Mouse (Mus musculus): ENCODE measurements at regions not wholly inside any gene's neighbourhood (a gene's known extent, or its start where the extent isn't known, plus 50 kb on each side); places are given as distances from the start of the nearest gene placed in this dataset.

DNA sequence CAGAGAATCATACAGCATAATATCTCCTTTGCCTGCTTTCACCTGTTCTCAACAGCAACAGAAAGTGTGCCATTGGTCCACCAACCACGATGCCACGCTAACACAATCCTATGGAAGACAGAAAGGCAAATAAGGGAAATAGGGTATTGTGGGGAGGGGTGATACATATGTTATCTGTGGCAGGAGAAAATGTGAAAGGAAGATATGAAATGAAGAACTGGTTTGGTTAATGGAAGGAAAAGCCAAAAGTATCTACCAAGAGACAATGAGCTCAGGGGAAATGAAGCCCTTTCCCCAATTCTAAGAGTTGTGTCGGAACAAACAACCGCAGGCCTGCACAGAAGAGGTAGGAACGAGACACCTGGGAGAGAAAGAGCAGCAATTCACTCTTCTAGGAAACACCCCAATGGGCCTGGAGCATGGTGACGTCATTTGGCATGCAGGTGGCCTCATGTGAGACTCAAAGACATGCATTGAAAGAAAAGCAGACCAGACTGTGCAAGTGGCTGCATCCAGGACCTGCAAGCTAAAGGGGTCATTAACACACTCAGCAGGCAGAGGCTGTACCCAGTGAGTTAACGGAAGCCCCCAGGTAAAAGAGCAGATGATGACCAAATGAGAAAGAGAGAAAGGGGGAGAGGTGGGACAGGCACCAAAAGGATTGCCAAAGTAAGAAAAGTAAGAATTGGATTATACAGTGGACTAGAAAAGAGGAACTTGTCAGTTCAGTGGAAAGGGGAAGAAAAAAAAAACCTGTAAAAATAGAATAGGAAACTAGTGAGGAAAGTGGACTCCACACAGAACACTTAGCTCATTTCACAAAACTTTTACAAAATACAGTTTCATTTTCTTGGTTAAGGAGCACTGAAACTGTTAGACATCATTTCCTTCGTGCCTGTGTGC lies 522.2 kb upstream of the Cited2 start:
- Histone ChIP-seq H3K4me3 (ENCODE audit: extremely low read depth, insufficient read depth, insufficient read length) (no peak overlapping the region), H3K27me3 (ENCODE audit: control insufficient read depth, insufficient read depth, low read length) (no peaks in the 10 kb centered on the region), H3K27ac (ENCODE audit: insufficient read depth, low read length) (peak overlapping the region; percentile 48; the same call in 1 of the 2 replicates), H3K36me3 (ENCODE audit: control insufficient read depth, insufficient read depth, low read length) (no peaks in the 10 kb centered on the region), H3K4me1 (ENCODE audit: control insufficient read depth, insufficient read depth, insufficient read length) (peaks cover 8% of the 10 kb centered on the region; the same call in 1 of the 2 replicates)
- 43% methylated on average over 8 of the region's 8 CpGs for WGBS
- peak in 1 of 2 experiments; percentile 13 for DNase-seq (ENCODE audit: low read depth in 1 of 2, low spot score in 2 of 2)
- TF ChIP-seq CTCF (IDR thresholded peaks at IDR 0.05; ENCODE audit: extremely low read depth, insufficient read depth, insufficient read length, insufficient replicate concordance): no peak
- TF ChIP-seq POLR2A (IDR thresholded peaks at IDR 0.05; ENCODE audit: low read depth, low read length): no peak

DNA sequence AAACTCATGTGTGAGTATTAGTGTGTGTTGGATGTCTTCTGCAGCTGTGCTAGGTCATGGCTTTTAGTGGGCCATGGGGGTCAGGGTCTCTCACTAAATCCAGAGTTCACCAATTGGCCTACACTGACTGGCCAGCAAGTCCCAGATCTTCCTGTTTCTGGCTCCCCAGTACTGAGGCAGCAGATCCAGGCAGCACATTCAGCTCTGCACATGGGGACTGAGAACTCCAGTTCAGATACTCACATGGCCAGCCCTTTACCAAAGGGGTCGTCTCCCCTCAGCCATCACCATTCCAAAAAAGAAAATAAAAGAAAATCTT lies 521.6 kb upstream of the Cited2 start:
- TF ChIP-seq CTCF (IDR thresholded peaks at IDR 0.05; ENCODE audit: extremely low read depth, insufficient read depth, insufficient read length, insufficient replicate concordance): no peak
- TF ChIP-seq POLR2A (IDR thresholded peaks at IDR 0.05; ENCODE audit: low read depth, low read length): no peak
- Histone ChIP-seq H3K27ac (ENCODE audit: insufficient read depth, low read length) (peak overlapping the region; percentile 48), H3K36me3 (ENCODE audit: control insufficient read depth, insufficient read depth, low read length) (no peaks in the 10 kb centered on the region), H3K4me1 (ENCODE audit: control insufficient read depth, insufficient read depth, insufficient read length) (peaks cover 8% of the 10 kb centered on the region; the same call in 1 of the 2 replicates), H3K27me3 (ENCODE audit: control insufficient read depth, insufficient read depth, low read length) (no peaks in the 10 kb centered on the region), H3K4me3 (ENCODE audit: extremely low read depth, insufficient read depth, insufficient read length) (no peak overlapping the region)
- DNase-seq (ENCODE audit: low read depth in 1 of 2, low spot score in 2 of 2): no peak
- 47% methylated on average over 1 of the region's 1 CpGs for WGBS

DNA sequence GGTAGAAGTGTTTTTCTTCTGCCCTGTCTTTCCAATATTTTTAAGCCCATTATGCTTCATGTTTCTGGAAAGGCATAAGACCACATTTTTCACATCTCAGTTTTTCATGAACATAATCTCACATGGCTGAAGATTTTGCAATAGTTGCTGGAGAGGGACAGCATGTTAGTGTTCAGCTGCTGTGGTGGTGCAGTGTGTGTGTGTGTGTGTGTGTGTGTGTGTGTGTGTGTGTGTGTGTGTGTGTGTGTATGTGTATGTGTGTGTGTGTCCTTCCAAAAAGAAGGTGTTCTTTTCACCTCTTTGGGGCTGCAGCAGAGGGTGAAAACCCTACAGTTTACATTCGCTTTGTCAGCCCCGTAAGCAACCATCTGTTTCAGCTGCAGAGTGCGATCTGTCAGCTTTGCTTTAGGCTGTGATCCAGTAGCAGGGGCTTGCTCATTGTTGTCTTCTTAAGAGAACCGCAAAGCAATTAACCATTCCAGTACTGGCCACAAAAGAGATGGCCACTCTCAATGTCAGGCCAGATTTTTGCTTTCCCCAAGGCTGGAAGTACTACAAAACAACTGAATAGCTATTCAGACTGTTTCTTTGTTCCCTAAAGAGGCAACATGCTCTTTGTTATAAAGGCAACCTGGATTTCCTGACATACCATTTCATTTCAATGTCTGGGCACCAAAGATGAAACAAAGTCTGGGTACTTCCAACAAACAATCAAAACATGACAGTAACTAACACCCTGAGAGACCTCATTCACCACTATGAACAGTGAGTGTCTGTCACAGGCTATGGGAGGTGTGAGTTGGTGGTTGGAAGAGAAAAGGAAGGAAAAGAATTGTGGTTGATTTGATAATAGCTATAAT lies 520.2 kb upstream of the Cited2 start:
- WGBS: 84% methylated on average over 4 of the region's 4 CpGs
- no peaks in the 10 kb centered on the region for H3K27me3 ChIP-seq (ENCODE audit: control insufficient read depth, insufficient read depth, low read length)
- TF ChIP-seq POLR2A (IDR thresholded peaks at IDR 0.05; ENCODE audit: low read depth, low read length): no peak
- TF ChIP-seq CTCF (IDR thresholded peaks at IDR 0.05; ENCODE audit: extremely low read depth, insufficient read depth, insufficient read length, insufficient replicate concordance): no peak
- peaks cover 8% of the 10 kb centered on the region; the same call in 1 of the 2 replicates for H3K4me1 ChIP-seq (ENCODE audit: control insufficient read depth, insufficient read depth, insufficient read length)
- H3K36me3 ChIP-seq (ENCODE audit: control insufficient read depth, insufficient read depth, low read length): no peaks in the 10 kb centered on the region
- no peak overlapping the region for H3K27ac ChIP-seq (ENCODE audit: insufficient read depth, low read length)
- DNase-seq (ENCODE audit: low read depth in 1 of 2, low spot score in 2 of 2): no peak
- H3K4me3 ChIP-seq (ENCODE audit: extremely low read depth, insufficient read depth, insufficient read length): no peak overlapping the region

DNA sequence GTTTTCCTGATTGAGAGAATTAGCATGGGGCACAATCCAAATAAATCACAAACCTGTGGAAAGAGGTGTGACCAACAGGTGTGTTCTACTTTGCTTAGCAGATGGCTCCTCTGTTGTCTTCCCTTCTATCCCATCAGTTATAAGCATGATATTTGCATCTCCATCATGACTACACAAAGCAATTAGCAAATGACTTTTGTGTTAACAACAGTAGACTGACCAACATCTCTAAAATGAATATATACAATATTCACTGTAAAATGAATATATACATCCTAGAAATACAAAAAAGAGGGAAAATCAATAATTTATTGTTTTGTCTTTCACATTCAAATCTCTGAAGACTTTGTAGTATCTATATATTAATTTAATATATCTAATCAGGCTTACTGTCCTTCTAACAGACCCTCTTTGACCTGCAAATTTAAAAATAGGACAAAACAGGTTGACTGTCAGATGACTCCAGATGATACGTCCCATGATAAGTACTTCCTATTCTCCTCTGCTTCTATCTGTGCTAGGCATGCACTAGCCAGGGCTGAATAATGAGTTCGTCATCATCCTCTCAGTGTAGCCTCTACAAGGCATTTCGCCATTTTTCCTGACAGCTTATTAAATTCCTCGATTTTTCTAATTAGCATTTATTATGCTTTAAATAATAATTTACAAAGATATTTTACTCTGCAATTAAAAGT lies 519.5 kb upstream of the Cited2 start:
- Histone ChIP-seq H3K36me3 (ENCODE audit: control insufficient read depth, insufficient read depth, low read length) (no peaks in the 10 kb centered on the region), H3K4me1 (ENCODE audit: control insufficient read depth, insufficient read depth, insufficient read length) (peaks cover 8% of the 10 kb centered on the region; the same call in 1 of the 2 replicates), H3K27ac (ENCODE audit: insufficient read depth, low read length) (no peak overlapping the region), H3K27me3 (ENCODE audit: control insufficient read depth, insufficient read depth, low read length) (no peaks in the 10 kb centered on the region), H3K4me3 (ENCODE audit: extremely low read depth, insufficient read depth, insufficient read length) (no peak overlapping the region)
- WGBS: 90% methylated on average over 4 of the region's 4 CpGs
- TF ChIP-seq CTCF (IDR thresholded peaks at IDR 0.05; ENCODE audit: extremely low read depth, insufficient read depth, insufficient read length, insufficient replicate concordance) (no peak), POLR2A (IDR thresholded peaks at IDR 0.05; ENCODE audit: low read depth, low read length) (no peak)
- DNase-seq (ENCODE audit: low read depth in 1 of 2, low spot score in 2 of 2): no peak

DNA sequence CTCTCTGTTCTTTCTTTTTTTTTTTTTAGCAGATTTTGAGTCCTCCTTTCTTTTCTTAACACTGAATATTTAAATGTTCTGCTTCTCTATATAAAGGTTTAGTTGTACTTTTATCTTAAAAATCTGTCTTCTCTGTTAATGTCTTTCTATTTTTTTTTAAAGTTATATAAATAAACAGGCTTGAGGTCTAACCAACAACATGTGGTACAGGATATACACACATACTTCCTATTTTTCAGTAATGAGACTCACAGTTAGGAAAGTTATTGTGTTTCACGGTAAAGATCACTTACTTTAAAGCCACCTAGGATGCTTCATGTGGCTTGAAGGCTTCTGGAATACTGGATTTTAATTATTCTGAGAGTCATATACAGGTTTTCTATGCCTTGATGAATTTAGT lies 518.9 kb upstream of the Cited2 start:
- WGBS: 9% methylated on average over 1 of the region's 1 CpGs
- Histone ChIP-seq H3K36me3 (ENCODE audit: control insufficient read depth, insufficient read depth, low read length) (no peaks in the 10 kb centered on the region), H3K27me3 (ENCODE audit: control insufficient read depth, insufficient read depth, low read length) (no peaks in the 10 kb centered on the region), H3K4me1 (ENCODE audit: control insufficient read depth, insufficient read depth, insufficient read length) (peaks cover 8% of the 10 kb centered on the region; the same call in 1 of the 2 replicates), H3K27ac (ENCODE audit: insufficient read depth, low read length) (no peak overlapping the region), H3K4me3 (ENCODE audit: extremely low read depth, insufficient read depth, insufficient read length) (no peak overlapping the region)
- TF ChIP-seq POLR2A (IDR thresholded peaks at IDR 0.05; ENCODE audit: low read depth, low read length): no peak
- TF ChIP-seq CTCF (IDR thresholded peaks at IDR 0.05; ENCODE audit: extremely low read depth, insufficient read depth, insufficient read length, insufficient replicate concordance): no peak
- no peak for DNase-seq (ENCODE audit: low read depth in 1 of 2, low spot score in 2 of 2)

DNA sequence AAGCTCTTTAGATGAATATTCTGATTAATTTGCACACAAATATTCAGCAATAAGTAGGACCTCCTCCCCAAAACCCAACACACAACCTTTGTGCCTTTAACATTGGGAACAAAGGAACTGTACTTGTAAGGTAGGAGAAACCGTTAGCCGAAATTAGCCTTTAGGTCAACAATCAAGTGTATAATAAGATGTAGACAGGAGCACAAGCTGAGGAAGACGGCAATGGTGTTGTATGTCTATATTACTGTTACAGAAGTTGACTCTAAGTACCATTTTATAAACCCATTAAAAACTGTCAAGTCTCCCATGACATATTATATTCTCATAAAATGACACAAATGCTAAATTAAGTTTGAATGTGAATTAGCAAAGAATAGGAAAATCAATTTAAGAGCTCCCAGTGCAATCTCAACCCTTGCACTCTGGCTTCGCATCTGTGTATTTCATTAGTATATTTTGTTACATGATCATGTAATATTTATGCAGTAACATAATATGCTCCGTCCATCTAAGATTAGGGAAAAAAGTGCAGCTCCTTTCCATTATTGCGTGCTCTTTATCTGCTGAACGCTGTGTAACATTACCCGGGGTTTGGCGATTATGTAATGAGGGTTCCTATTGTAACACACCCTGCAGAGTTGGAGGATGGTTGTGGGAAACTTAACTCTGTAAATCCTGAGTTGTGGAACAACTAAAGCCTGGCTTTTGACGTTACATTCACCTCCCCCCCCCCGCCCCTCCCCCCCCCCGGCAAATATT lies 510.3 kb upstream of the Cited2 start:
- no peak overlapping the region for H3K4me3 ChIP-seq (ENCODE audit: extremely low read depth, insufficient read depth, insufficient read length)
- no peak for TF ChIP-seq CTCF (IDR thresholded peaks at IDR 0.05; ENCODE audit: extremely low read depth, insufficient read depth, insufficient read length, insufficient replicate concordance)
- TF ChIP-seq POLR2A (IDR thresholded peaks at IDR 0.05; ENCODE audit: low read depth, low read length): no peak
- H3K27me3 ChIP-seq (ENCODE audit: control insufficient read depth, insufficient read depth, low read length): no peaks in the 10 kb centered on the region
- H3K4me1 ChIP-seq (ENCODE audit: control insufficient read depth, insufficient read depth, insufficient read length): no peaks in the 10 kb centered on the region
- H3K27ac ChIP-seq (ENCODE audit: insufficient read depth, low read length): no peak overlapping the region
- DNase-seq (ENCODE audit: low read depth in 1 of 2, low spot score in 2 of 2): no peak
- WGBS: 65% methylated on average over 12 of the region's 12 CpGs
- H3K36me3 ChIP-seq (ENCODE audit: control insufficient read depth, insufficient read depth, low read length): no peaks in the 10 kb centered on the region

Data from spleen, adult 2 months (tissue).